Mouse (Mus musculus): ENCODE data around the gene Xxylt1.

- no peak for TF ChIP-seq CTCF (IDR thresholded peaks at IDR 0.05; ENCODE audit: low read depth)
- TF ChIP-seq EP300 (IDR thresholded peaks at IDR 0.05; ENCODE audit: low read depth) = no peak
Observed at GRCm38 (mm10) chr16:31034051-31034450, 47.2 kb downstream of the Xxylt1 start.

All from liver, postnatal 0 days (tissue).